Mouse (Mus musculus) heart, adult 9 months (tissue): Measurements from ENCODE around the gene Mcub.

Experiments
- DNase-seq, 2 experiments: peaks; one replicate each; pipeline ENCODE4 v3.0.0; 2022; ENCODE audit warnings: low spot score in 2 of 2

The Mcub gene

DNA sequence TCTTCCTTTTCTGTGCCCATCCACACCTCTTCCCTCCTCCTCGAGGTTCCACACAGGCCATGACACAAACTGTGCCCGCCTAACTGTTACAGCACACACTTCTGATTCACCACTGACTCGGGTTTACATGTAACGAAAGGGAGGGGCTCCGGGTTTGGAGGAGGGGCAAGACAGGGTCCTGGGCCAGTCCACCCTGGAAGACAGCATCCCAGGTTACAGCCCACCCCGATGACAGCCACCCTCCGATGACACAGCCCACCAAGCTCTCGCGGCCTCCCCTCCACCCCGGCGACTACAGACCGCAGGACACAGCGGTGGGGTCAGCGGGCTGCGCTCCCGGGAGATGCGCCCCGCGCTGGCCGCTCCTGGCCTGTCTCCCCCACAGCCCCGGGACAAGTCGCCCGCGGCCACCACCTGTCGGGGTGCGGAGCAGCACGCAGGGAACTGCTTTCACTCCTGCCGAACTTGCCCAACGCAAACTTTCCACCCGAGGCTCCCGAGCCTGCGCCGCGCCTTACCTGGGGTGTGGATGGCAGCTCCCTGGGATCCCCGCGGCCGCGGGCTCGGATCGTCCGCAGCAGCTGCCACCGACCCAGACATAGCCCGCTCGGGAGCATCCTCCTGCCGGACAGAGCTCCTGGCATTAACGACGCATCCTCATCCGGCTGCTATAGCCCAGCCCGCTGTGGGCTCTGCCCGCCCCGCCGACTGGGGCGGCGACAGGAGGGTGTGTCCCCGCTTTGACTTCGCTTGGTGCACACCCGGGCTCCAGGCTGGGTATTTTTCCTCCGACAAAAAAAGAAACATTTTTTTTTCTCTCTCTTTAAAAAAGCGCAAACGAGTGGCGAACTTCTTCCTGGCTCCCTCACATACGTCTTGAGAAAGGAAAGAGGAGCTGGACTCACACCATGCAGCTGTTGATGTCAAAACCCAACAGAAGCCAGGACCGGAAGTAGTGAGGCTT is at the start of gene Mcub:
Gene Mcub (minus strand): TSS at position 775 of the 964 bp plus-strand sequence.
- DNase-seq: peak; percentile 35 to 56

DNA sequence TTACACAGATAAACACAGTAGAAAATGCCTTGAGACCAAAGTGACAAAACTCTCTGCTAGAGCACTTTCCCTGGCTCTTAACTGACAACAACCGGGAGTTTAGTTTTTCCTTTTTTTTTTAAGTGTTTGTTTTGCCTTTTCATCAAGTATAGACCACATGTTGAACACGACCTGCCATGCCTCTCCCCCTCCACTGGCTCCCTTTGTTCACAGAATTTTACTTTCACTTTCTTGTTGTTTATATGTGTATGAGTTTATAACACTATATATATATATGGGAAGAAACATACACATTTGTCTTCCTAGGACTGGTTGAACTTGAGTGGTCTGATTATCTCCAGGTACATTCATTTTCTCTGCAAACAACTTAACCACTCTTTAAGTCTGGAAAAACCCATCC is 42.9 kb upstream of the Mcub start:
- DNase-seq: no peak

DNA sequence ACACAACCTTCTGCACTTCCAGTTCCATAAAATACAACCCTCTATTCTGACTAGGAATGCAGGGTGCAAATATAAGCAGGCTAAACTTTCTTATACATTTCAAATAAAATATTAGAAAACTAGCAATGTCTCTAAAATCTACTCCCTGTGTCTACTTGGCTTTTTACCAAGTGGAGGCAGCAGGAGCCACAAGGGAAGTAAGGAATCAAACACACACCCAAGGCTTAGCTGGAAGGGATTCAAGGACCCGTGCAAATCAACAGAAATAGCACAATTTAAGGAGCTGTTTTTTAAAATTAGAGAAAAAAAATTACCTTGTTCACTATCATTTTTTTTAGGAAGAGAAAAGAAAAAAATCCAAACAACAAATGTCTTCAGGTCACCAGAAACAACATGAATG is 41.2 kb upstream of the Mcub start:
- no peak for DNase-seq

DNA sequence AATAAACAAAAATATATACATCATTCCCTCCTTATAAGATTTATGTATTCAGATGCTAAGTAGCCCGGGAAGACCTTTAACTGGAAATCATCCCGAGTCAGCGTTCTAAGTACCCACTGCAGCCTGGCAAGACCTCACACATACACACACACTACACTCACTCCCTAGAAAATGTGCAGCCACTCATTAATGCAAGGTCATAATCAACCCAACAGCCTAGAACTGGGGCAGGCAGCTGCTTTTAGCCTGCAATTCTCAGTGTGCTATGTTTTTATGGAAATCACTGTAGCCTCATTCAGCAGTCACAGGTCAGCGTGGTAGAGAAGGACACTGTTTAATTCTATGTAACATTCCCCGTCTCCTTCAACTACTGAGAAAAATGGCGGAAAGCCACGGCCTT is 36.1 kb upstream of the Mcub start:
- no peak for DNase-seq

DNA sequence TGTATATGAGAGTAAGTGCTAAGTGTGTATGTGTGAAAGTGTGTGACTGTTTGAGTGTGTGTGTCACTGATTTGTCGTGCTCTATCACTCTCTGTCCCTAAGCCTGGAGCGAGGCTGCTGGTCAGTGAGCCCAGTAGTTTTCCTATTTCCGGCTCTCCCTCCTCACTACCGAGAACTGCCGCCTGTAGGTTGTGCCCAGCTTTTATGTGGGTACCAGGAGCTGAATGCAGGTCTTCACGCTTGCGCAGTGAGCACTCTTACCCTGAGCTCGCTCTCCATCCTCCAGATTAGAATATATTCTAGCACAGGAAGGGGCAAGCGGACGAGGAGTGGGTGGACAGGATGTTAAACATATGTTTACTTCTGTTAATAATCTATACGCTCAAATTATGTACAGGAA is 30.9 kb upstream of the Mcub start:
- no peak for DNase-seq

DNA sequence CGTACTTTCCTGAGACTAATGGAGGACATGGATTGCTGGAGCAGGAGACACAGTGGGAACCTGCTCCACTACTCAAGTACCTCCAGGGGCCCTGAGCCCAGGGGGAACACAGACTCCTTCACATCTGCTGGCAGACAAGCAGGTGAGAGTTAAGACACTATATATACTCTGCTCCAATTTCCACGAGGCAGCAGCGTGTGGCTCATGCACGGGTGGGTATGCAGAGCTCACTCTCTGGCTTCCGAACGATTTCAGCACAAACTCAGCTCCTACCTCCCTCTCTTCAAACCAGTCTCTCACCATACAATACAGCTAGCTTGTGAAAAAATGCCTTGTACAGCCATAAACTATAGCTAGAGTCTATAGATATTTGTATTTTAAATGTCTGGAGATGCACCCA is 28.5 kb upstream of the Mcub start:
- no peak for DNase-seq

DNA sequence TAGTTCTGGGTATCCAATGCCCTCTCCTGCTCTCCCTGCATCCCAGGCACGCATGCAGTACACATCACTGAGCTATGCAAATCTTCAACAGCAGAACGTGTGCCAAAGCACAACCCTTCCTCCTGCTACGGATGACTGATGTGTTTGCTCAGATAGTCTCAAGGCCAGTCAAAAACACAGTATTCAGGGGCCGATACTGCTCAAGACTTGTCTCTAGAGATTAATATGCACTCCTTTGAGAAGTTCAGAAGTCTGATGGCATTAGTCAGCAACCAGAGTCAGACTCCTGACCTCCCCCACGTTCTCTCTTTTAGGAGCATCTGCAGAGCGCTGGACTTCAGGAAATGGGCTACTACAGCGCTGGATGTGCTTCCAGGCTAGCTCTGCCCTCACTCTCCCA is 28.0 kb upstream of the Mcub start:
- DNase-seq: peak in 1 of 2 experiments; percentile 21

DNA sequence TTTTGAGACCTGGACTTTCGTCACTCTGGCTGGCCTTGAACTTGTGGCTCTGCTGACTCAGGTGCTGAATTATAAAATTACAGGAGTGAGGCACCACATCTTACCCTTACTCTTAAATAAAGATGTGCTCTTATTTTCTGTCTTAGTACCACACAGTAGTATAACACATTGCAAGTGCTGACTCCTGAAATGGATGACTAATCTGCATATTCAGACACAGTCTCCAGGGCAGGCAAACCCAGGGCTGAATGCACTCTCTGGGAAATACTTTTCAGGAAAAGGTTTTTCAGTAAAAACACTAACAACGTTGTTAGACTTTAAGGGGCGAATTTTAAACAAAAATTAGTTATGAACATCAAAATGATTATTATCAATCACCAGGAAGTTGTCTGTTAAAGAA is 27.3 kb upstream of the Mcub start:
- DNase-seq: no peak

DNA sequence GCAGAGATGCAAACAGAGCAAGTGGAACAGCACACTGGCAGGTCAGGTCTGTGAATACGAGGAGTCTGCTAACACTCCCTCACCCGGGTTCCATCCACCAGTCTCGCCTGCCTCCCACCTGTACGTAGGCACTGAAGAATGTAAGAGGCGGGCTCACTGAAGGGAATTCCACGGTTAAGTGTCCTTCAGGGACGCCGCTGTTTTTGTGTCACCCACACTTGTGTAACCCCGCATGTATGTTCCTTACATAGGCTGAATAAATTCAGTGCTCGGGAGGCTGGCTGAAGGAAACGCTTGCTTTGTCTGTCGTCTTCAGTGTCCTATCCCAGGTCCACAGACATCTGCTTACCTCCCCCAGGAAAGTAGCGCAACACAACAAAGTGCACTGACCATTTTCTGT is 17.3 kb upstream of the Mcub start:
- DNase-seq: no peak

DNA sequence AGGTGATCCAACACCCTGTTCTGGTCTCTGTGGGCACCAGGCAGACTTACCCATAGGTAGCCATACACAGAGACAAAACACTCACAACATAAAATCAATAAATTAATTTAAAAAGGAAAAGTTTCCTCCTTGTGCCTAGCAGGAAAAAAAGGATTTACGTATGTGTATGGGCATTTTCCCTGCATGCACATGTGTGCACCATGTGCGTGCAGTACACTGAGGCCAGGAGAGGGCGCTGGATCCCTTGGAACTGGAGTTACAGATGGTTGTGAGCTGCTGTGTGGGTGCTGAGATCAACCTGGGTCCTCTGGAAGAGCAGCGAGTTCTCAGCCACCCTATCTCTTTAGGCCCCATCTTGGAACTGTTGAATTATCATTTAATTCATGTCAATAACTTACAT is 15.3 kb upstream of the Mcub start:
- no peak for DNase-seq

DNA sequence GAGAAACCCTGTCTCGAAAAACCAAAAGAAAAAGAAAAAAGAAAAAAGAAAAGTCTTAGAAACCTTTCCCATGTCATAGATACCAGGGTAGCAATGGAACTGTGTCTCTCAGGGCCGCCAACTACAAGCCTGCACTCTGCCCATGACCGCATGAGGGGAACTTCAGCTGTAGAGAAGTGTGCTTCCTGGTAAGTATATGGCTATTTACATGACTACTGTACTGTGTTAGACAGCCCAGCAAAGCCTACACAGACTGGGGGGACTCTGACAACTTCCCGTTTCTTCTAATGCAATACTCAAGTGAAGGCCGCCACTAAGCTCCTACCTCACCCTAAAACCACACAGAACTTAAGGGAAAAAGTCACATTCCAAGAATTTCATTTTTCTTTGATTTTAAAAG is 14.8 kb upstream of the Mcub start:
- no peak for DNase-seq

DNA sequence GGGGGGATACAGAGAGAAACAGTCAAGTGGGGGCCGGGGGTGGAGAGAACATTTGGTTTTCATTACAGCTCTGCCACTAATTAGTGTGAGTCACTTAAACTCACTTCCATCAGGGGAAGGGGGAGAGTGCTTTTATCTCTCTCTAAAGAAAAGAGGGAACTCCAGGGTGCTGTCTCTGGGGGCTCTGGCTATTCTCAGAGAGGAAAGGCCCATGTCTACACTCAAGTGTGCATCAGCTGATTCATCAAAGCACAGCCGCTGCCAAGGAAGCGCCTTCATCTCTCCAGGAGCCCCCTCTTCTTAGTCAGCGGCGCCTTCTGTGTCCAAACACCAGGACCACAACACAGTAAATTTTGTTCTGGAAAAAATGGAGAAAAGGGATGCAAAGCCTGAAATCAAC is 12.3 kb upstream of the Mcub start:
- DNase-seq: no peak

DNA sequence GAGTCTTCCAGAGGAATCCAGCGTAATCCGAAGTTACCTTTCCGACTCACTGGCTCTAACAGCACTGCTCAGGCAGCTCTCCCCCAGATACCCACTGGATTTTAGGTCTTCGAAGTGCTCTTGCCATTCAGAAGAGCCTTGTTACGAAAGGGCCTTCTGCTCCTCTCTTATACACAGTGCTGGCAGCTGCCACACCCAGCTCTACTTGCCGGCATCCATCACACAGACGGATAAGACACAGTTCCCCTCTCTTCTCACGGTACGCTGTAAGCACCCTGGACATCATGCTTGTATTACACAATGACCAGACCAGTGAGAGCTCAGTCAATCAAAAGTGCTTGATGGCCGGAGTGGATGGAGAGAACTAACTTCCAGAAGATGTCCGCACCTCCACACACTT is 11.8 kb upstream of the Mcub start:
- no peak for DNase-seq

DNA sequence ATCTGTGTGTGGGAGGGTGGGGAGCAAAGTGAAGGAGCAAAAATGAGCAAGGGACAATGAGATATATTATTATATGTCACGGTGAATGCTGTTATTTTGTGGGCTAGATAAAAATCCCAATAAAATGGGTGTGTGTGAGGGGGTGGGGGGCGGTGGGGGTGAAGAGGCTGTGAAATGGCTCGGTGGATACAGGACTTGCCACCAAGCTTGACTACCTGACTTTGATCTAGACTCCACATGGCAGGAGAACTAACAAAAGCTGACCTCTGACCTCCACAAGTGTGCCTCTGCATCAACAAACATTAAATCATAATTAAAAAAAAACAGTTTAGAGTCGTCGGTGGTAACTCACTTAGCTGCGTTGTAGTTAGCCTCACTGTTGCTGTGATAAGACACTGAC is 9.5 kb upstream of the Mcub start:
- DNase-seq: no peak

DNA sequence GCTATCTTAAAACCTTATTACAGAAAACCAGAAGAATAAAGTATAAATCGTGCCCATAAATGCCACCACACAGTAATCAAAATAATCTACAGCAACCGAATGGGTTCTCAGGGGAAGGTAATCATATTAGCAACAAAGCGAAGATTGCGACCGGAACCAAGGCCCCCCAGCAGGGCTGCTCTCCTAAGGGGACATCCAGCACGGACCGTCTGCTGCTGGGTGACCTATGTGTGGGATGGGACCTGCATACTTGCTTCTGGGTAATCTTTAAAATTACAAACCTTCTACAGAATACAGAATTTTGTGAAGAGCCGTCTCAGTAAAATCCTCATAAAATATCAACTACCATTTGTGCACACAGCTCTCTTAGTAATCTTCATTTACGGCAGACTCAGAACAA is 8.7 kb upstream of the Mcub start:
- no peak for DNase-seq

DNA sequence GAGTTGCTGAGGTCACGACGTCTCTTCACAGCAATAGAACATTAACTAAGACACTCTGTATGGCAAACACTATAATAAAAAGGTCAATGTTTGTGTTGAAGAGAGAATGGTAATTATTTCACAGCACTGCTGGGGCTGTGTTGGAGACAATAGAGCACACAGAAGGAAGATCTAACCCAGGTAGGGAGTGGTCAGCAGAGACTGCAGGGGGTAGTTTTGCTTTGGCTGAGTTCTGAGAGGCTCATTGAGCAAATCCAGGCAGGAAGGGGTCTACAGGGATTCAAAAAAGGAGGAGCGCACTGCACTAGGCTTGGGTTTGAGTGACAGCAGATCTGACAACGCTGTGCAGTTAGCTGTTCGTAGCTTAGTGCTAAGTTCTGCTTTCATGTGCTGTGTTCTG is 6.3 kb upstream of the Mcub start:
- DNase-seq: no peak

DNA sequence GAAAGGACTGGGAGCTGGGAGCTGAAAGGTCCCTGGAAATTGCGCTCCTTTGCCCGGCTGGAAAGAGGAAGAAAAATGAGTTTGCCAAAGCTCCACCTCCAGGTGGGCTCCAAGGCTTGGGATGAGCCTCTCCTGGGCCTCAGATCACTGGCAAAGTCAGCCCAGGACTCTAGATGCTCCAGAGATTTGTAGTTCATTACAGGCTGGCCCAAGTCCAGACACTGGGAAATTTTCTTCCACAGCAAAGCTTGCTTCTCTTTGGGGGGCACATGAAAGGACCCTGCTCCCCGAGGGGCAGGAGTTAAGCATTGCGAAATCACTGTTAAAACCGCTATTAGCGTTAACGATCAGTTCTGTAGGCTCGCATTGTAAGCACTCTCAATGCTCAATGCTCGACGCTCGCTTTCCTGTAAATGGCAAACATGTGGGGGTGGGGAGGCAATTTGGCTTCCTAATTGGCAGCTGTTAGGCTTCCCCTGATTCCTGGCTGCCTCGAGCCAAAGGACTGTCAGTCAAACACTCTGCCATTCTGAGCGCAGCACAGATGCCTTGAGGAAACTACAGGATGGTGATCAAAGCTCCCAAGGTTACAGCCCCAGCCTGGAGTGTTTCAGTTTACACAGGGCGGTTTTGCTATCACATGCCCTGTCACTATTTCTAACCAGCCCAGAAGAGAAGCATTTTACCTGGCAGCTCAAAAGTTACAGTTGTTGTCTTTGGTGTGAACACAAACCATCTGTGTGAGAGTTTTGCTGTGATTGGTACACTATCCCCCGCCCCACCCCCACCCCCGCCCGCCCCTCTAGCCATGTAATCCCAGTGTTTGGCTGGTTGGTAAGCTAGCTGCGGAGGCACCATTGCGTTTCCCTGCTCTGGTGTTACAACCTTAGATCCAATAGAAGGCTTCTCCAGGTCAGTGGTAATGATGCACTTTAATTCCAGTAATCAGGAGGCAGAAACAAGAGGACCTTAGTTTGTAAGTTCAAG is 816 bp upstream of the Mcub start:
- peak in 1 of 2 experiments; percentile 15 for DNase-seq

DNA sequence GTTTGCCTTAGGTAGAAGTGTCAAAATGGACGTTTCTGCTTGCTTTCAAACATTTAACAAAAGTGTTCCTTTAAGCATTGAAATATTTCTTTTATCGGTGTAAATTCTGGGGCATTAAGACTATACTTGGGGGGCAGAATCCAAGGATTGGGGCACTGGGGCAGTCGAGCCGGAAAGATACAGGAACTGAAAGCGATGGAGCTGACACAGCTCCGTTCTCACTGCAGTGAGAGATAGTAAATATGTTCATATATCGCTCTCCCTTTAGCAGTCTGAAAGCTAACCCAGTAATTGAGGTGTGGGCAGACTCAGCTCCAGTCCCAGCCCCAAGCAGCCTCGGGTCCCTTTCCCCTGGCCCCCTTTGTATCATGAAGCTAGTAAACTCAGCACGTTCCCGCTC is 975 bp downstream of the Mcub start:
- no peak for DNase-seq

DNA sequence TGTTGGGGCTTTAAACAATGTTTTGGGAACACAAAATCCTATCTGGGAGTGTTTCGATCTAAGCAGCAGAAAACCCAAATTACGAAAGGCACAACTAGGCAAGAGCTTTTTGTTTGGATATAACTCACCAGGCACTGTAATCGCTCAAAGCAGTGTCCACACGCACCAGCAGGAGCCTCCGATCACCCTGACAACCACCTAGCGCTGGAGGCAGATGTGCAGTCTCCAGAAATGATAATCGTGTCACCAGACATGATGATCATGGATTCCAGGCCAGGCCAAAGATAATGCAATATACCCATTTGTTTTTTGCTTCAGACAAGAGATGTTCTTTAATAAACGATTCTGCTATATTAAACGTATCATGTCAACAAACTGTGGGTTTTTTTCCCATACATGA is 2.1 kb downstream of the Mcub start:
- no peak for DNase-seq

DNA sequence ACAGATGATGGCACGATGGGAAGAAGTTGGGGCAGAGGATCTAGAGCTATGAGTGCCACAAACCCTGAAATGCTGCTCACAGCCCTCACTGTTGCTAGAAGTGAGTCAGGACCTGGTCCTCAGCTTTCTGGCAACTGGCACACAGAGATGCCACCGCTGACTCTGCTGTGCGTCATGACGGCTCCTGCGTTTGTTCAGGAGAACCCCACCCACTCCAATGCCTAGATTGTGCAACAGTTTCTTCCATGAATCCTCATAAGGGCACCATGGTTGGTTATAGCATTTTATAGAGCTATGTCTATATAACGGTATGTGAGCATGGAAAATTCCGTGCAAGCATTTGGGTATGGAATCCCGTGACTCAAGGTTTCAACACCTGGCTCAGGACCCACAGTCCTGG is 5.3 kb downstream of the Mcub start:
- no peak for DNase-seq

DNA sequence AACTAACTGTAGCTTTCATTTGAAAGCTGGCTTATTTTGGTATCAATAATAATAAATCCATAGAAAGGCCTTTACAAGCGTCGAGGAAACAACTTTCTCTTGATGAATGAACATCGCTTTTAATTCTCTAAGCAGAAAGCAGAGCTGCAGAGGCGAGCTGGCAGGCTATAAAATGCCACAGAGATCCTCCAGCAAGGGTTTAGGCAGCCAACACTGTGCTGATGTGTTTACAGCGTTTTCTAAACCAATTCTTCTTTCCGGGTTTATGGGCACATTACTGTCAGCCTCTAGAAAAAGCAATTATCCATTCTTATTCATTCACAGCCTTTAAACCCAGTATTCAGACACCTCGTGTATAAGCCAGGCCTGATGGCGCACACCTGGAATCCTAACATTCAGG is 7.5 kb downstream of the Mcub start:
- DNase-seq: no peak

DNA sequence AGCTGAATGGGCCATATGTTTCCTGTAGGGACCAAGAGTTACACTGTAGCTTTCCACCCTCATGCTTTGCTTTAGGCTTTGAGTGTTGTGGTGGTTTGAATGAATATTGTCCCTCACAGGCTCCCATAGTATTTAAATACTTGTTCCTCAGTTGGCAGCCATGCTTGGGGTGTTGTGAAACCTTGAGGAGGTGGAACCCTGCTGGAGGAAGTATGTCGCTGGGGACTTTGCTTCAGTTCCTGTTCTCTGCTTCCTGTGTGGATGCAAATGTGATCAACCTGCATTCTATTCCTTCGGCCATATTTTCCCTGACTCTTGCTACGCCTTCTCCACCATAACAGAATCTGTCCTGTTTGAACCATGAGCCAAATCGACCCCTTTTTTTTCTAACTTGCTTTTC is 16.7 kb downstream of the Mcub start:
- no peak for DNase-seq
